8 mouse cellular contexts compared by ENCODE assay signal in genomic region chrX:20657593-20657992, GRCm38 (mm10). TPM values are rescaled to one million over a fixed set of nuclear protein-coding genes. Genes with fewer than 3 reads are reported as not detected.
DNase-seq lines count a peak whose midpoint lies in the region; ATAC-seq and TF ChIP-seq lines count a peak whose summit lies in the region.

No protein-coding gene starts in this region.

- H3K4me3 ChIP-seq in kidney, embryonic 14.5 days (ENCODE audit: low read length) = peak overlapping the region; percentile 48; the same call in 1 of the 2 replicates
- H3K4me3 ChIP-seq in brown adipose tissue, adult 24 weeks (ENCODE audit: insufficient read depth, low read depth, low read length) = peak overlapping the region; percentile 58; the same call in 1 of the 2 replicates
- peak overlapping the region; percentile 44 for H3K4me3 ChIP-seq in hindbrain, postnatal 0 days (ENCODE audit: low read length)
- peak overlapping the region; percentile 49 for H3K4me3 ChIP-seq in midbrain, embryonic 15.5 days

- peak overlapping the region; percentile 37; the same call in 1 of the 2 replicates for H3K9ac ChIP-seq in kidney, embryonic 14.5 days (ENCODE audit: low read depth, low read length)
- H3K9ac ChIP-seq in hindbrain, postnatal 0 days (replicated peaks; ENCODE audit: low read length) = no peak overlapping the region
- no peak overlapping the region; the same call in 1 of the 2 replicates for H3K9ac ChIP-seq in midbrain, embryonic 15.5 days

- no peak for TF ChIP-seq CTCF in hindbrain, postnatal 0 days (IDR thresholded peaks at IDR 0.05; ENCODE audit: low read depth)

- intact Hi-C loops in gastrocnemius, postnatal 14 days (cut with DNase I; ENCODE audit: low total_unique reads) = no loop called here
- intact Hi-C loops in left cerebral cortex, postnatal 36 days (cut with DNase I) = no loop called here

- DNase-seq in kidney, postnatal 36 days = no peak
- no peak for DNase-seq in hindbrain, postnatal 0 days (ENCODE audit: low spot score)
- DNase-seq in cerebellum, postnatal 25 days = no peak
- no peak for DNase-seq in gastrocnemius, postnatal 14 days
- no peak for DNase-seq in left cerebral cortex, postnatal 36 days (ENCODE audit: low spot score in 2 of 2)

- H3K4me2 ChIP-seq in kidney, embryonic 14.5 days (replicated peaks; ENCODE audit: low read depth, low read length) = peak overlapping the region; percentile 66
- peak overlapping the region; percentile 71 for H3K4me2 ChIP-seq in hindbrain, postnatal 0 days (ENCODE audit: low read depth, low read length)
- H3K4me2 ChIP-seq in midbrain, embryonic 15.5 days = peak overlapping the region; percentile 65

- H3K27ac ChIP-seq in kidney, embryonic 14.5 days (ENCODE audit: low read depth, low read length) = no peak overlapping the region
- H3K27ac ChIP-seq in brown adipose tissue, adult 24 weeks (replicated peaks; ENCODE audit: low read depth, low read length) = no peak overlapping the region
- H3K27ac ChIP-seq in hindbrain, postnatal 0 days = no peak overlapping the region
- H3K27ac ChIP-seq in midbrain, embryonic 15.5 days = no peak overlapping the region

- H3K4me1 ChIP-seq in kidney, embryonic 14.5 days (ENCODE audit: control insufficient read depth, insufficient read depth, low read length) = no peaks in the 10 kb centered on the region
- no peaks in the 10 kb centered on the region for H3K4me1 ChIP-seq in brown adipose tissue, adult 24 weeks (ENCODE audit: control insufficient read depth, insufficient read depth, insufficient read length, low read length)
- no peaks in the 10 kb centered on the region for H3K4me1 ChIP-seq in hindbrain, postnatal 0 days (ENCODE audit: insufficient read depth, low read length)
- peaks cover 5% of the 10 kb centered on the region; the same call in 1 of the 2 replicates for H3K4me1 ChIP-seq in midbrain, embryonic 15.5 days

- no peak for ATAC-seq in kidney, embryonic 14.5 days (ENCODE audit: low FRiP score, low TSS enrichment)
- ATAC-seq in hindbrain, postnatal 0 days = no peak; the same call in 1 of the 2 replicates
- peak; percentile 13; the same call in 1 of the 2 replicates for ATAC-seq in midbrain, embryonic 15.5 days (replicated peaks)

- no peaks in the 10 kb centered on the region for H3K9me3 ChIP-seq in kidney, embryonic 14.5 days (ENCODE audit: control insufficient read depth, low read length)
- H3K9me3 ChIP-seq in hindbrain, postnatal 0 days (ENCODE audit: low read length) = no peaks in the 10 kb centered on the region
- no peaks in the 10 kb centered on the region for H3K9me3 ChIP-seq in midbrain, embryonic 15.5 days

- WGBS in kidney, embryonic 14.5 days = 44% methylated on average over 5 of the region's 5 CpGs
- WGBS in hindbrain, postnatal 0 days = 36% methylated on average over 5 of the region's 5 CpGs
- 34% methylated on average over 5 of the region's 5 CpGs for WGBS in midbrain, embryonic 15.5 days

- H3K36me3 ChIP-seq in kidney, embryonic 14.5 days (ENCODE audit: control insufficient read depth, insufficient read depth, low read length) = no peaks in the 10 kb centered on the region
- H3K36me3 ChIP-seq in hindbrain, postnatal 0 days (ENCODE audit: insufficient read depth, low read length) = no peaks in the 10 kb centered on the region
- H3K36me3 ChIP-seq in midbrain, embryonic 15.5 days (replicated peaks) = no peaks in the 10 kb centered on the region

- no peaks in the 10 kb centered on the region for H3K27me3 ChIP-seq in kidney, embryonic 14.5 days (ENCODE audit: control insufficient read depth, insufficient read depth, low read length)
- H3K27me3 ChIP-seq in hindbrain, postnatal 0 days (ENCODE audit: insufficient read depth, low read length) = no peaks in the 10 kb centered on the region
- no peaks in the 10 kb centered on the region for H3K27me3 ChIP-seq in midbrain, embryonic 15.5 days (replicated peaks)

RNA-seq across cellular contexts. Expression of gene Uba1, which starts 0.5 kb away (rescaled TPM):
- 118 and 194 TPM in 2 replicates for polyA plus RNA-seq in kidney, embryonic 14.5 days (2014; fragmentation: Nextera tagmentation; extraction: Ambion mirVana)
- 125 and 140 TPM in 2 replicates for polyA plus RNA-seq in brown adipose tissue, adult 24 weeks (2012; ENCODE audit: insufficient read depth, insufficient read length, missing spikeins)
- total RNA-seq in hindbrain, postnatal 0 days (2014; rRNA removed) = 594 and 667 TPM in 2 replicates
- 225 and 243 TPM in 2 replicates for polyA plus RNA-seq in hindbrain, postnatal 0 days (2015; fragmentation: Nextera tagmentation; extraction: Ambion mirVana)
- polyA plus RNA-seq in midbrain, embryonic 15.5 days (2015; fragmentation: Nextera tagmentation; extraction: Ambion mirVana) = 412 and 423 TPM in 2 replicates
- 100 to 1,000 TPM; 154 to 161 TPM for total RNA-seq in gastrocnemius, postnatal 14 days (2021)
- total RNA-seq in left cerebral cortex, postnatal 36 days (2021) = 100 to 1,000 TPM; 334 to 347 TPM

RNA-seq across cellular contexts. Expression of gene Cdk16, which starts 30.2 kb away (rescaled TPM):
- 76.7 and 80.6 TPM in 2 replicates for polyA plus RNA-seq in kidney, embryonic 14.5 days (2014; fragmentation: Nextera tagmentation; extraction: Ambion mirVana)
- 134 and 135 TPM in 2 replicates for polyA plus RNA-seq in brown adipose tissue, adult 24 weeks (2012; ENCODE audit: insufficient read depth, insufficient read length, missing spikeins)
- 260 TPM in 2 replicates for total RNA-seq in hindbrain, postnatal 0 days (2014; rRNA removed)
- polyA plus RNA-seq in hindbrain, postnatal 0 days (2015; fragmentation: Nextera tagmentation; extraction: Ambion mirVana) = 157 and 169 TPM in 2 replicates
- 152 and 154 TPM in 2 replicates for polyA plus RNA-seq in midbrain, embryonic 15.5 days (2015; fragmentation: Nextera tagmentation; extraction: Ambion mirVana)
- total RNA-seq in gastrocnemius, postnatal 14 days (2021) = 100 to 1,000 TPM; 122 TPM
- 100 to 1,000 TPM; 265 to 299 TPM for total RNA-seq in left cerebral cortex, postnatal 36 days (2021)

RNA-seq across cellular contexts. Expression of gene Ndufb11, which starts 40.2 kb away (rescaled TPM):
- polyA plus RNA-seq in kidney, embryonic 14.5 days (2014; fragmentation: Nextera tagmentation; extraction: Ambion mirVana) = 243 and 313 TPM in 2 replicates
- 1,190 and 1,234 TPM in 2 replicates for polyA plus RNA-seq in brown adipose tissue, adult 24 weeks (2012; ENCODE audit: insufficient read depth, insufficient read length, missing spikeins)
- total RNA-seq in hindbrain, postnatal 0 days (2014; rRNA removed) = 94.3 and 150 TPM in 2 replicates
- 325 and 336 TPM in 2 replicates for polyA plus RNA-seq in hindbrain, postnatal 0 days (2015; fragmentation: Nextera tagmentation; extraction: Ambion mirVana)
- 182 and 192 TPM in 2 replicates for polyA plus RNA-seq in midbrain, embryonic 15.5 days (2015; fragmentation: Nextera tagmentation; extraction: Ambion mirVana)
- 100 to 1,000 TPM; 322 to 386 TPM for total RNA-seq in gastrocnemius, postnatal 14 days (2021)
- 100 to 1,000 TPM; 142 to 160 TPM for total RNA-seq in left cerebral cortex, postnatal 36 days (2021)

RNA-seq across cellular contexts. Expression of gene Rbm10, which starts 40.3 kb away (rescaled TPM):
- 54.1 and 68.3 TPM in 2 replicates for polyA plus RNA-seq in kidney, embryonic 14.5 days (2014; fragmentation: Nextera tagmentation; extraction: Ambion mirVana)
- 9.5 and 11.8 TPM in 2 replicates for polyA plus RNA-seq in brown adipose tissue, adult 24 weeks (2012; ENCODE audit: insufficient read depth, insufficient read length, missing spikeins)
- 58.4 and 64.2 TPM in 2 replicates for total RNA-seq in hindbrain, postnatal 0 days (2014; rRNA removed)
- polyA plus RNA-seq in hindbrain, postnatal 0 days (2015; fragmentation: Nextera tagmentation; extraction: Ambion mirVana) = 28.9 and 29.5 TPM in 2 replicates
- polyA plus RNA-seq in midbrain, embryonic 15.5 days (2015; fragmentation: Nextera tagmentation; extraction: Ambion mirVana) = 64.3 and 64.9 TPM in 2 replicates
- 10 to 100 TPM; 13.4 to 14.3 TPM for total RNA-seq in gastrocnemius, postnatal 14 days (2021)
- total RNA-seq in left cerebral cortex, postnatal 36 days (2021) = 10 to 100 TPM; 42.1 to 51.6 TPM

RNA-seq across cellular contexts. Expression of gene Usp11, which starts 46.1 kb away (rescaled TPM):
- polyA plus RNA-seq in kidney, embryonic 14.5 days (2014; fragmentation: Nextera tagmentation; extraction: Ambion mirVana) = 22.7 and 39.7 TPM in 2 replicates
- 1.5 and 1.8 TPM in 2 replicates for polyA plus RNA-seq in brown adipose tissue, adult 24 weeks (2012; ENCODE audit: insufficient read depth, insufficient read length, missing spikeins)
- total RNA-seq in hindbrain, postnatal 0 days (2014; rRNA removed) = 99.0 and 109 TPM in 2 replicates
- polyA plus RNA-seq in hindbrain, postnatal 0 days (2015; fragmentation: Nextera tagmentation; extraction: Ambion mirVana) = 60.3 and 68.9 TPM in 2 replicates
- polyA plus RNA-seq in midbrain, embryonic 15.5 days (2015; fragmentation: Nextera tagmentation; extraction: Ambion mirVana) = 105 and 110 TPM in 2 replicates
- total RNA-seq in gastrocnemius, postnatal 14 days (2021) = 1 to 10 TPM; 3.1 to 3.4 TPM
- 100 to 1,000 TPM; 100 to 114 TPM for total RNA-seq in left cerebral cortex, postnatal 36 days (2021)
